Mouse (Mus musculus) gastrocnemius, adult 2 months (tissue): ENCODE results near the gene Spats2l. TPM values are rescaled to one million over a fixed set of nuclear protein-coding genes. Genes with fewer than 3 reads are reported as not detected.

Source experiments
- DNase-seq: peaks from one replicate; pipeline ENCODE4 v3.0.0; 2022
- H3K27ac ChIP-seq: fragments of 200-600 bp; 2 replicates; pipeline ENCODE4 v1.8.1; 2022; ENCODE audit warnings: mild to moderate bottlenecking
- H3K4me3 ChIP-seq: fragments of 200-600 bp; 2 replicates; pipeline ENCODE4 v1.8.1; 2022; ENCODE audit warnings: mild to moderate bottlenecking, moderate library complexity
- CTCF ChIP-seq: fragments of 200-600 bp; IDR thresholded peaks from 2 replicates; pipeline ENCODE4 v1.8.1; 2022; ENCODE audit warnings: antibody characterized with exemption, mild to moderate bottlenecking, moderate library complexity
- intact Hi-C: fragments of 180-260 bp; cut with DNase I; formaldehyde crosslinking; loops from one replicate; pipeline ENCODE4 v1.15.1; 2025
- total RNA-seq, 2 experiments: library from RNA; stranded (reverse); gene quantifications; 2 replicates each; pipeline ENCODE4 v1.2.3; 2021

Spats2l gene
- total RNA-seq, 2 experiments from 2014 or later = 2.0 to 4.8 TPM

DNA sequence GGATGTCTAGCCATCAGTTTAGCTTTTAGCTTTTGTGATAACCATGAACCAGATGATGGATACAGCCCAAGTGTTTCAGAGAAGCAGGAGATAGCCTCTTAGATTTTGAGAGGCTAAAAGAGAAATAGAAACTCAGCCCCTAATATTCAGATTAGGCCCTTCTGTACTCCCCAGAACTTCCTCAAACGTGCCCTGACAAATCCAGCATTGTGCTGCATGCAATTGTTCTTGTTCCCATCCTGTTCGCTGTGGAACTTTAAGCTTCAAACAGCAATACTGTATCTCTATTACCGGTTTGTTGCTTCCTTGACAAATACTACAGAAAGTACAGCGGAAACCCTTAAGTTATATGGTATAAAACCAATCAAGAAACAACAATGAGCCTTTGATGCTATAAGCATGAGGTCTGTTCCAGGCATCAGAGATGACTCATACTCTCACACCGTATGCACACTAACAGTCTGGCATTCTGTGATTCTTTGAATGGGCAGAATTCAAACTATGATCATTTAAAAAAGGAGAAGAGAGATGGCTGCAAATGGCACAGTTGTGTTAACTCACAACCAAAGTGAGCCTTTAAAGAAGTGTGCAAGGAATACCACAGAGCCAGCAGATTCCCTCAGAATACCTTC lies 62.8 kb downstream of the Spats2l start:
- H3K27ac ChIP-seq = no peak overlapping the region
- intact Hi-C loops = no loop called here
- DNase-seq = no peak
- no peak for TF ChIP-seq CTCF
- H3K4me3 ChIP-seq = no peak overlapping the region

DNA sequence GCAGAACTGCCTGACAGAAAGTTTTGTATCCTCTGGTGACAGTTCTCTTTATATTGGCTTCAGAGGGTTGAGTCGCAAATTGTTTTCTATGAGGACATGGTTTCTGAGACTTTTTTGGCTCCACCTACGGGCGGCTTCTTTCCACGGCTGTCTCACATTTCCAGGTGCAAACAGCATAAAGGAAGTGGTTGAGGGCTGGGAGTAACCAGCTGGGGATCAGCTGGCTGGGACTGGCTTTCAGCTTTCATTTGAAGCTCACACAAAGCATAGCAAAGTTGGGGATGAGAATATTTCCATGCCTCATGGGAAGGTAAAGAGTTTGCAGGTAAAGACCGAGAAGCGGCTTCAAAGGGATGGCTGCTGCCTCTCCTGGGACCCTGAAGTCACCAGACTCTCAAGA lies 65.9 kb downstream of the Spats2l start:
- Histone ChIP-seq H3K27ac (no peak overlapping the region), H3K4me3 (no peak overlapping the region)
- intact Hi-C loops = no loop called here
- no peak for TF ChIP-seq CTCF
- DNase-seq = no peak

DNA sequence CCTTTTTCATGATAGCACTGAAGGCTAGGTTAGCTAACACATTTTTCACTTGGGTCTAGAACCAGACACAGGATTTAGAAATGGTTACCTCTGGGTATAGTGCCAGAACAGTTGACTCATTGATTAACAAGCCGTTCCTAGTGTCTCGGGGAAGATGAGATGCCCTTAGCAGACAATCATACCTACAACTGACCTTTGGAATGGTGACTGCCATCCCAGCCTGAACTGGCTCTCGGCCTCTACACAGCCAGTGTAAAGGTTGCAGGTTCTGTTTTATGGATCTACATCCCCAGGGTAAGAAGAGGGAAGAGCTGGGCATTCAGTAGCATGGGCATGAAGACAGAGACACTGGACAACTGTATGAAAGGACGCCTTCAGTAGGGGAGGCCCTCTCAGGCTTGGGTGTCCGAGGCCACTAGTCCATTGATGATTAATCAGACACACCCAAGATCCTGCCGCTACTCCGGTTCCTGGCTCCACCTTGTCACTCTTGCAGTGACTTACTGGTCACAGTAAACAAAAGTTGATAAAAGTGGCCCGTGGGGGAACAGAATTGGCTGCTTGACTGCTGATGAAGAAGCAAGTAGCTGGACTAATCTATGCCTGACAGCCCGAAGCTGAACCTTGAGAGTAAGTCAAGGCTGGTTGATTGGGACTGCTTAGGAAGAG lies 71.2 kb downstream of the Spats2l start:
- intact Hi-C loops = loop anchor here (5.0 kb wide), 1 partner anchor 63 kb away; no protein-coding TSS in a partner anchor
- DNase-seq = no peak
- no peak overlapping the region for H3K4me3 ChIP-seq
- H3K27ac ChIP-seq = no peak overlapping the region
- no peak for TF ChIP-seq CTCF

DNA sequence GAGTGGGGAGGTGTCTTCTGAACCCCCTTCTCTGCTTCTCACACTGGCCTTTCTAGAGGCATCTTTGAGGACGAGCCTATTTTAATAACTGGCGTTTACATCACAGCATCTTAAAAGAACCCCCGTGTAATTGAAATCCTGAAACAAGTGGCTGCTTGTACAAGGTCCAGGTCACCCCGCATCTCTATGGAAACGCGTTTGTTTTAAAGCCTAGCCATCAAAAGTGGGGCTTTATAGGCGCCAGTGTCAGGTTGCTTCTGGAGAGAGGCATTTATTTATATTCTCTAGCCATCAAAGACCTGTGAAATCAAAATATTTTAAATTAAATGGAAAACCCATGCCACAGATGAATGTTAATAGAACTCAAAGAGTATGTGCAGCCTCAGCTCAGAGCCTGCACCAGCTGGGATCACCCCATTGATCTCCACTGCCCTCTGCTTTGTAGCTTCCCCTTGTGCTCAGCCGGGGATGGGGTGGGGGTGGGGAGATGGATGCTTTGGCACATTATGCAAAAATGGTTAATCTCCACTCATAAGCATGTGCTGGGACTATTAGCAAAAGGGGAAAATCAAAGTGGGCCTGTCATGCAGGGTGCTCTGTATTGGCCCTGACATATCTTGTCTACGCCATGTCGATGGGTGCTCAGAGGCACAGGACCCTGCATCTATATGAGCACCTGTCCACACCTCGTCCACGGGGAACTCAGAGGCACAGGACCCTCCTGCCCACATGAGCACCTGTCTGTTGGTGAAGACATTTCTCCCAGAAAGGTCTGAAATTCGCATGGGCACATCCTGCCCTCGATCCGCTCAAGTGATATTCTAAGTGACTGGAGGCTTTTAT lies 73.1 kb downstream of the Spats2l start:
- TF ChIP-seq CTCF = no peak
- no peak for DNase-seq
- Histone ChIP-seq H3K4me3 (no peak overlapping the region), H3K27ac (no peak overlapping the region)
- intact Hi-C loops = loop anchor here (5.0 kb wide), 1 partner anchor 65 kb away; no protein-coding TSS in a partner anchor

DNA sequence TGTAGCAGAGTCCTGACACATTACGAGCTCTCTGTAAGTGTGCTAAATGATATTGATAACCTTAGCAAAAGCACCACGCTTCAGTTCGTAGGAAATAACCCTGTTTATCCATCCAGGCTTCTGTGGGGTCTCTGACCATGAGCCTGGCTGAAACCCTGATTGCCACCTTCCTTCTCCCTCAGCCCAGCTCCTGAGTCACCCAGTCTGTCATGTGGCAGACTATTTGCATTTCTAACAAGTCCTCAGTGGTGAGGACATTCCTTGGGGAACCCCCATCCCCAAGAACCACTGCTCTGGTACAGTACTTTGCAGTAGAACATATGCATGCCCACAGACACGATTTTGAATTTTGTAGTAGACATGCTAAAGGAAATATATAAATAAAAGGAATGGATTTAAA lies 75.1 kb downstream of the Spats2l start:
- Histone ChIP-seq H3K4me3 (no peak overlapping the region), H3K27ac (no peak overlapping the region)
- TF ChIP-seq CTCF = no peak
- no peak for DNase-seq
- intact Hi-C loops = loop anchor here (5.0 kb wide), 1 partner anchor 67 kb away; no protein-coding TSS in a partner anchor

DNA sequence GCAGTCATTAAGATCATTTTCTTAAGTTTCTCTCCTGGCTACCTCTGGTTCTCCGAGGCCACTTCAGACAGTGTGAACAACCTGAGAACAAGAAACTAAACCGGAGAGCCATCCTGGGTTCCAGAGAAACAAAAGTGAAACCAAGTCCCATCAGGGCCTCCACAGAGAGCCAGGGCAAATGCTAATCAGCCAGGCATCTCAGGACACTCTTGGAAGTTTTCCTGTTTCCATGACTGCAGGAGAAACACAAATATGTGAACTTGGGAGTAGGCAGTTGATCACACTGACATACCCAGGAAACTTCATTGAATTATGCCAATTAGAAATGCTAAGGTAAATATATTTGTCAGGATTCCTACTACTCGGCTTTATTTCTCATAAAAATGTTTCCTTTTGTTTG lies 76.0 kb downstream of the Spats2l start:
- peak overlapping the region; percentile 57 for H3K4me3 ChIP-seq
- DNase-seq = peak; percentile 30
- no peak for TF ChIP-seq CTCF
- intact Hi-C loops = loop anchor here (5.0 kb wide), 1 partner anchor 68 kb away; no protein-coding TSS in a partner anchor
- H3K27ac ChIP-seq = peak overlapping the region; percentile 71

DNA sequence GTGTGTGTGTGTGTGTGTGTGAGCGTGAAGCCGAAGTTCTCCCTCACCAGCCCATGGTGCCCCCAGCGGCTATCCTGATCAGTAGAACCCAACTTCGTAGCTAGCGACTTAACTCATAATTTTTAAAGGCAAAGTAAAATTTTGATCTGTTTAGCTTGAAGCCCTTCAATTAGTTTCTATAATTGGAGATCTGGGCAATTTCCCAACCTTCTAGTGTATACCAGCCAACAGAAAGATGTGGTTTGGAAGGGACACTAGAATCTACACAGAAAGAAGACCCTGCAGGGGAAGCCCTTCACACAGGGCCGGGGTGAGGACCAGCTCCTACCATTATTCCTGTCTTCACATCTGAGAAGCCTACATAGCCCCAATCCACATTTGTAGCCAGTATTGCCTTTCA lies 77.9 kb downstream of the Spats2l start:
- peak overlapping the region; percentile 79; the same call in 1 of the 2 replicates for H3K27ac ChIP-seq
- TF ChIP-seq CTCF = no peak
- H3K4me3 ChIP-seq = peak overlapping the region; percentile 51; the same call in 1 of the 2 replicates
- DNase-seq = no peak
- intact Hi-C loops = no loop called here

DNA sequence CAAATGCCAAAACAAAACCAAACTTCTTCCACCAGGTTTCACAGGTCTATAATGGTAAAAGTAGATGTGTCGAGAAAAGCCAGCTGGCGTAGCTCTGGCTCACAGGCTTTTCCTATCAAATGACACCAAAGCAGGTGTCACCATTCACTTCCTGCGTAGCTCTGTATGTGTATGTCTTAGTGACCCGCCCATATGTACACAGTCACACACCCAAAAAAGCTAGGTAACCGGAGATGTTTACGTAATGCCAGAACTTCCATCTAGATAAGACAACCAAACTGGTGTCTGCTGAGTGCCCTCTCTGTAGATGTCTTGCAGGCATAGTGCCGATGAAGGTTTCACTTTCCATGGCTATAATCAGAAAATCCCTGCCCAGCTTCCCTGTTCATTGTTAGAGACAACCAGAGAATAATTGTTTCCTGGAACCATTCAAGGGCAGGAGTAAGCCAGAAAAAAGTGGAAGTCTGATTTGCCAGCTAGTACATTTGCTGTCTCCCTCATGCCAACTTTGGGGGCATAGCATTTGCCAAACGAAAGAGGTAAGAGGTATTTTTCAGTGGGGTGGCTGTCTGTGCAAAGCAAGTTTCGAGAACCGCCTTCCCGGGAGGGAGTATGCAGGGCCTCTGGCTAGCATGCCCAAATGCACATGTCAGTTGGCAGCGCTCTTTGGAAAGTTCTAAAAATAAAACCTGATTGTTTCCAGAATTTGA lies 78.8 kb downstream of the Spats2l start:
- H3K27ac ChIP-seq = peak overlapping the region; percentile 79
- no peak for TF ChIP-seq CTCF
- DNase-seq = peak; percentile 20
- intact Hi-C loops = no loop called here
- H3K4me3 ChIP-seq = peak overlapping the region; percentile 51

DNA sequence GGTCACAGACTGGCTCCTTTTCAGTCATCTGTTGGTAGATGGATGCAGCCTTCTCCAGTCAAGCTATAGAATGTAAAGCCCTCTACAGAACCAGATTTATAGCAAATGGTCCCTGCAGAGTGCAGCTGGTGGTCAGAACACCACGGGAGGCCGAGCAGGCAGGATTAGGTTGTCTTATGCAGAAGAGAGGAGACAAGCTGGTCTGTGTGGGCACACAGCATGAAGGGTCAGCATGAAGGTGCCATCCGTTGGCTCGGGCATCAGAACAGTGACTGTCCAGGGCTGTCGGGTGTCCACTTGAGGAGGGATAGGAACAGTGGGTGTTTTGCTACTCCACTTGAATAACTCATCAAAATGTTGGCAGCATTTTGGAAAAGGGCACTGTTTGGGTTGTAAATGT lies 83.8 kb downstream of the Spats2l start:
- Histone ChIP-seq H3K4me3 (no peak overlapping the region), H3K27ac (no peak overlapping the region)
- no peak for TF ChIP-seq CTCF
- DNase-seq = no peak
- intact Hi-C loops = no loop called here

DNA sequence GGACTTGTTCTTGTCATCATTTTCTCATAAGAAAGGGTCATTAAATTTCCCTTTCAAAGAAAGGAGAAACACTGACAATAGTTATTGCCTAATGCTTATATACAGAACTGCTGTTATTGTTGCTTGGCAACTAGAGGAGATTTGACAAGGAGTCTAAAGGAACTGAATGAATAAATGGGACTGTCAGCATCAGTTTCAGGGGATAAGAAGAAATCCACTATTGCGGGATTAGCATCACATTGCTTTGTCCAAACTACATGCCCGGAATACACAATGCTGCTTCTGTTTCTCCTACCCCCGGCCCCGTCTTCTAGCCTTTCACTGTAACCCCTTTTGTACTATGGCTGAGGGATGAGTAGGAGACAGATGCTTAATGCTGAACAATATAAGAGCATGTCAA lies 88.1 kb downstream of the Spats2l start:
- Histone ChIP-seq H3K4me3 (no peak overlapping the region), H3K27ac (no peak overlapping the region)
- TF ChIP-seq CTCF = no peak
- no peak for DNase-seq
- intact Hi-C loops = no loop called here

DNA sequence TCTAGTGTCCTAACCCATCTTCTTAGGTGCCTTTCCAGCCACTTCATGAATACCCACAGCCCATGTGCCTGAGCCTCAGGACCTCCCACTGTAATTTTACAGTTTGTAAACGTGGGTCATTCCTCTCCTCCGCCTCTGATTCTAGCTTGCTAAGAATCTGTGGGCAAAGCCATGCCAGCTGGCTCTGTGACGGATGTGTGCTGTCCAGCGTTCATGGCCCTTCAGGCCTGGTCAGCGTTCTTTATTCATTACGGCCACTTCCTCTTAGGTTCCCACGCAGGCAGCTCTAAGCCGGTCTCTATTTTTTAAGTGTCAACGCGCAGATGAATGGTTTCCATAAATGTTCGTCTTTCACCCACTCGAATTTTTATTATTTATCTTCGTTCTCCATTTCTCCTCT lies 94.7 kb downstream of the Spats2l start:
- peak; percentile 60 for DNase-seq
- Histone ChIP-seq H3K4me3 (no peak overlapping the region), H3K27ac (no peak overlapping the region)
- no peak for TF ChIP-seq CTCF
- intact Hi-C loops = no loop called here

DNA sequence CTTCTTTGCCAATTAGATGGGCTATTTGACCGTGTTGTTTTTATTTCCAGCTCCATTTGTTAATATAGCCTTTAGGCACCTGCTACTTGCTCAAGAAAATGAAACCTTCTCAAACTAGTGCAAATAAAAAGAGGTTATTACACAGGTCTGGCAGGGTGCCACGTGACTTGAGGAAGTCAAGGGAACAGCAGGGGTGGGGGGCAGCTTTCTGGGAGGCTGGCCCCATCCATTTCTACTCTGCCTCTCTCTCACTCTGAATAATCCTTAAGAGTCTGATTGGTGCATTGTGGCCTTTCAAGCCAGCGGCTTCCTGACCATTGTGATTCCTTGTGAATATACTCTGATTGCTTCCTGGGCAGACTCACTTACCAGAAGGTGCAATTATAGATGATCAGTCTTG lies 98.0 kb downstream of the Spats2l start:
- intact Hi-C loops = no loop called here
- no peak overlapping the region for H3K4me3 ChIP-seq
- TF ChIP-seq CTCF = no peak
- H3K27ac ChIP-seq = no peak overlapping the region
- no peak for DNase-seq
